Mouse (Mus musculus): Measurements from ENCODE around the gene Pla2g2c.

GRCm38 (mm10) chr4:138682760-138683159 lies 41.8 kb upstream of the Pla2g2c start:
- TF ChIP-seq CTCF (IDR thresholded peaks at IDR 0.05; ENCODE audit: extremely low read depth, insufficient read depth, low read length) (no peak), POLR2A (IDR thresholded peaks at IDR 0.05; ENCODE audit: extremely low read depth, insufficient read depth, low read length) (no peak)
